Mouse (Mus musculus): ENCODE results near the gene Btg2. TPM values are rescaled to one million over a fixed set of nuclear protein-coding genes. Genes with fewer than 3 reads are reported as not detected.

The Btg2 gene
- total RNA-seq, 4 experiments from 2014 or later: 18.3 to 35.3 (median 28.0) TPM

GRCm38 (mm10) chr1:134059739-134060695 is 18.9 kb downstream of the Btg2 start:
- DNase-seq (ENCODE audit: low spot score): no peak

- DNase-seq (ENCODE audit: low spot score): no peak
Measured at GRCm38 (mm10) chr1:134058870-134059269, 20.1 kb downstream of the Btg2 start.

GRCm38 (mm10) chr1:134057736-134058135 is 21.2 kb downstream of the Btg2 start:
- DNase-seq (ENCODE audit: low spot score): no peak

- DNase-seq (ENCODE audit: low spot score): no peak
Measured at GRCm38 (mm10) chr1:134056285-134056684, 22.6 kb downstream of the Btg2 start.

GRCm38 (mm10) chr1:134055666-134056245 is 23.2 kb downstream of the Btg2 start:
- DNase-seq (ENCODE audit: low spot score): no peak

GRCm38 (mm10) chr1:134055058-134055457 is 23.9 kb downstream of the Btg2 start:
- no peak for DNase-seq (ENCODE audit: low spot score)

GRCm38 (mm10) chr1:134053207-134053606 is 25.7 kb downstream of the Btg2 start:
- DNase-seq (ENCODE audit: low spot score): peak; percentile 86

GRCm38 (mm10) chr1:134049542-134049941 is 29.4 kb downstream of the Btg2 start:
- no peak for DNase-seq (ENCODE audit: low spot score)

GRCm38 (mm10) chr1:134048759-134049158 is 30.2 kb downstream of the Btg2 start:
- peak; percentile 68 for DNase-seq (ENCODE audit: low spot score)

- no peak for DNase-seq (ENCODE audit: low spot score)
Measured at GRCm38 (mm10) chr1:134047431-134047830, 31.5 kb downstream of the Btg2 start.

GRCm38 (mm10) chr1:134046387-134046786 is 32.5 kb downstream of the Btg2 start:
- DNase-seq (ENCODE audit: low spot score): no peak

- DNase-seq (ENCODE audit: low spot score): peak; percentile 67
Measured at GRCm38 (mm10) chr1:134045971-134046370, 32.9 kb downstream of the Btg2 start.

GRCm38 (mm10) chr1:134044805-134045204 is 34.1 kb downstream of the Btg2 start:
- DNase-seq (ENCODE audit: low spot score): no peak

GRCm38 (mm10) chr1:134042341-134042740 is 36.6 kb downstream of the Btg2 start:
- DNase-seq (ENCODE audit: low spot score): no peak

- DNase-seq (ENCODE audit: low spot score): no peak
Measured at GRCm38 (mm10) chr1:134041900-134042299, 37.0 kb downstream of the Btg2 start.

GRCm38 (mm10) chr1:134039361-134039760 is 39.6 kb downstream of the Btg2 start:
- no peak for DNase-seq (ENCODE audit: low spot score)

- DNase-seq (ENCODE audit: low spot score): no peak
Measured at GRCm38 (mm10) chr1:134038336-134038735, 40.6 kb downstream of the Btg2 start.

GRCm38 (mm10) chr1:134037172-134037571 is 41.7 kb downstream of the Btg2 start, which contains the start of gene Fmod:
Gene Fmod, plus strand, starts transcription at chr1:134037254.
- no peak for DNase-seq (ENCODE audit: low spot score)

GRCm38 (mm10) chr1:134036492-134036891 is 42.4 kb downstream of the Btg2 start:
- DNase-seq (ENCODE audit: low spot score): no peak

- no peak for DNase-seq (ENCODE audit: low spot score)
Measured at GRCm38 (mm10) chr1:134028161-134028846, 50.6 kb downstream of the Btg2 start.

- no peak for DNase-seq (ENCODE audit: low spot score)
Measured at GRCm38 (mm10) chr1:134026741-134027140, 52.2 kb downstream of the Btg2 start.

GRCm38 (mm10) chr1:134025975-134026374 is 52.9 kb downstream of the Btg2 start:
- no peak for DNase-seq (ENCODE audit: low spot score)

Data from heart, adult 8-10 months (tissue).